Mouse (Mus musculus) right cerebral cortex, adult 2 months (tissue): ENCODE data around the gene Sfxn5.

Experiments
- DNase-seq, 2 experiments: peaks; one replicate each; pipeline ENCODE4 v3.0.0; 2021 to 2022; ENCODE audit warnings: low spot score in 2 of 2

Sfxn5 gene

DNA sequence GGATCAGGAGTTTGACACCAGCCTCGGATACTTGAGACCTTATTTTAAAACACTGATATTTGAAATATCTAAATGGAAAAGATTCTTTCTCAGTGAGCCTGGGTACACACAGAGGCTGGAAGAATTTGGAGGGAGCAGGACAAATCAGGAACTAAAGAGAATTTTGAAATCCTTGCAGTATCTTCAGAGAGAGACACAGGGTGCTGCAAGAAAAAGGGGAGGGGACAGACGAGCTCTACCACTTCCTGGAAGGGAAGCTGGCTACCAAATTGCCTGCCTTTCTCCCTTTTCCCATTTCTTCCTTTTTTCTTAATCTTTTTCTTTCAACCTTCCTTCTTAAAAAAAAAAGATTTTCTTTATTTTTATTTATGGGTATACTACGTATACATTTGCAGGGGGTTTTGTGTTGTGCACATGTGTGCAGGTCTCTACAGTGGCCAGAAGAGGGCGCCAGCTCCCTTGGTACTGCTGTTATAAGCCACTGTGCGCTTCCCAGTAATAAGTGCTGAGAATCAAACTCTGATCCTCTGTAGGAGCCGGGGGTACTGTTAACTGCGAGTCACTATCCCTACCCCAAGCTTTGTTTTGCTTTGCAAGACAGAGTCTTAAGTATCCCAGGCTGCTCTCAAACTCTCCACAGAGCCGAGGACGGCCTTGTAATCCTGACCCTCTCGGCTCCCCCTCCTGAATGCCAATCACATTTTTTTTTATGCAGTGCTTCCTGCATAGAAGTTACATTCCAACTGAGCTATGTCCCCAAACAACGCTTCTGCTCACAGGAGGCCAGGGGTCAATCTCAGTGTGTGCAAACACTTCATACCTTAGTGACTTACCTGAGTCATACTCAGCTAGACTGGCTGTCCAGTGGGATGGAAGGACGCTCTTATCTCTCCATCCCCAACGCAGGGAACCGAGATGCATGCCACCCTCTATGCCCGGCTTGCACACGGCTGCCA lies 42.1 kb downstream of the Sfxn5 start:
- DNase-seq: no peak

DNA sequence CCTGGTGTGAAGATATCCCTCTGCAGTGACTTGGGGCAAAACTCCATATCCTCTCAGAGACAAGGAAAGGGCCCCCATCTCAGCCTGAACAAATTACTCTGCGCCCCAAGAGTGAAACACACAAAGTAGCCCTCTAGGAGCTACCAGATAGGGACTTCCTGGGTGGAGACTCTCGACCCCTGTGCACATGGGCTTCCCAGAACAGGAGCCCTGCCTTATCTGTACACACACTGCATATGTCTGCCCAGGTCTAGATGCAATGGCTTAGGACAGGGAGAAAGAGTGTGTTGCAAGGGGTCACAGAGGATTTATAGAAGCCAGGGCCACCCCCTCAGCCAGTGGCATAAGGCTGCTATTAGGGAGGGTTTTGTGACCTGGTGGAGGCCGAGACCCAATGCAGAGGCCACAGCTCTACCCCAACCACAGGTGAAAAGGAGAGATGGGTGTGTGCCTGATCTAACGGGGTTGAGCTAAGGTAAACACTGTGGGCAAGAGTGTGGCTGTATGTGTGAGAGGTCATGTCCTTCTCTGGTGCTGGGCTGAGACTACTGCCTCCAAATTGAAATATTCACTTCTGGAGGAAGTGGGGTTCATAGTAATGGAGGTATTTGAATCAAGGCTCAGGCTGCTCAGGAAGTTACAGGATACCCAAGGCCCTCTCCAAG lies 44.9 kb downstream of the Sfxn5 start:
- DNase-seq: no peak

DNA sequence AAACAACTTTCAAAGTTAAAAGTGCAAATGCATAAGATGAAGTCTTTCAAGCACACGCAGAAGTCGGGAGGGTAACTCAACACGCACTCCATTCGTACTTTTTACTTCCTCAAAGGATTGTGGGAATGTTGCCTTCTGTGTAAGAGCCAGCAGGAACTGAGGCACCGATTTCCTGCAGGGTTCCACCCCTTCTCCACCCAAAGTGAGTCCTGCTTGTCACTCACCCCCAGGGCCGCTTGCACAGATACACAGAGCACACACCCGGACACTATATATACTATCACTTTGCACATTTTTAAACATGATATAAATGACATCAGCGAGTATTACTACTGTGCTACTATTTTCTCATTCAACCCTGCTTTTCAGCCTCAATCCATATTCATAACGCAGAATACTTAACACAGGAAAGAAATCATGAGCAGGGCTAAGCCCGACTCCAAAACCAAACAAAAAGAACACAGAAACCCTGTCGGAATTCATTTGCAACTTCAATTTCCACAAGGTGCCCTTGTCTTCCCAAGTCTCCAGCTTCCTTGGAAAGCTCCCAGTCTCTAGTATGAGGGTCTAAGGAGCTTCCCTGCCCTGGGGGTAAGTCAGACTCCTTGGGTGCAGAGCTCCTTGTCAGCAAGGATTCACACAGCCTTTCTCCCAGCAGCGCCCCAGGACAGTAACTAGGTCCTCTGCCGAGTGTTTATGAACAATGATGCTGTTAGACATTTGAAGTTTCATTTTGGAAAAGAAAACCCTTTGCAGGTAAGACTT lies 46.8 kb downstream of the Sfxn5 start:
- DNase-seq: no peak

DNA sequence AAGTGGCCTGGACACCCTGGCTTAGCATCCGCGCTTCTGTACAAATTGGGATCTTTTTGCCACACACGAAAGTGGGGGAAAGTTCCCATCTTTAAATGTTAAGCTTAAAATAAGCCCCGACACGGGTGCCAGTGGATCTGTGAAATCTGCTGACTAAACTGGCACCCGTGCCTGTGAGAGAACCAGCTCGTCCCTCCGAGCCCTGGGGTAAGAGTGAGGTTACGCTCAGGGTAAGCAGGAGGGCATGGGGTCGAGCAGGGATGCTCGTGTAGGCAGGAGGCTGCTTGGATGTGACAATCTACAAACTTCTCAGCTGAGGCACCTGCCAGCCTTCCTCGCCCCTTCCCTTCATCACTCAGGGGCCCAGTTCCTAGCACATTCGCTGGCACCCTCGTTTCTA lies 52.4 kb downstream of the Sfxn5 start:
- DNase-seq: peak; percentile 58 to 60

DNA sequence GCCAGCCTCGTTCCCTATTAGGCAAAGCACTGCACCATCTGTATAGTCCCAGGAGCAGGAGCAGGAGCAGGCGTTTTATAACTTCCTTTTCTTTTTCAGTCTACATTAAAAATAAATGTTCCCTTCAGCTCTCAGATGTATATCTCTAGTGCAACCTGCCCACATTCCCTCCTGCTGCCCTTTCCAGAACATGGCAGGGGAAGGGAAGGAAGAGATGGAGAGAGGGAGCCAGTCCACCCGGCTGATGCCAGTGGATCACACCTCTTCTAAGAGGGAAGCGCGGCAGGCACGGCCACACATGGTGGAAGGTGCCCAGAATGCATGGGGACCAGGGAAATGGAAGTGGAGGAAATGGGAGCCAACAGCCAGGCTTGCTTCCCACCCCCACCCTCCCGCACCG lies 56.7 kb downstream of the Sfxn5 start:
- peak; percentile 62 to 68 for DNase-seq

DNA sequence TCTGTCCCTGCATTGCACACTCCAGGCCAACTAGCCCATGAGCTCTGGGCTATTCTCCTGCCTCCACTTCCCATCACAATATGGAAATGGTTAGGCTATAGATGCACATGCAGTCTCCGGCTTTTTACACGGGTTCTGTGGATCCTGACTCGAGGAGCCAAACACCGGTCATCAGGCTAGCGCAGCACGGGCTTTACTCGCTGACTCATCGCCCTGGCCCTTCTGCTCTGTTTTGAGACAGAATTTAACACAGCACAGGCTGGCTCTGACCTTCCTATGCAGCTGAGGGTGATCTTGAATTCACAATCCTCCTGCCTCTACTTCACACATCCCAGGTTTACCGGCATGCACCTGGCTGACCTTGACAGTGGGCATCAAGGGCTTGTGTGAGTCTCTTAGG lies 60.8 kb downstream of the Sfxn5 start:
- no peak for DNase-seq

DNA sequence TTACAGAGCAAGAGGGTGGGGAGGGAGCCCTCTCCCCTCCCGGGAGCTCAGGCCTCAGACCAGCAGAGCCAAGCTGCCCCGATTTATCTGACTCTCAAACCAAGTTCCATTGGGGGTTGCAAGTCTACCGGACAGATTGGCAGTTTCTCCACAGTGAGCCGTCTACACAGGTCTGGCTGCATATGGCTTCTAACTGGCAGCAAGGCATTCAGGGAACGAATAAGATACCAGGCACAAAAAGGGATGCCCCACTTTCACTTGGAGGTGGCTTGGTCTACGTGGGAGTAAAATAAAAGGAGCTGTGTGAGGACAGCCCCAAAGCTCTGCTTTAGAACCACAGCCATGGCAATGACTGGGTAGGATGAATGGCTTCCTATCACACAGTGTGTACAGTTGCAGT lies 67.2 kb downstream of the Sfxn5 start:
- DNase-seq: peak; percentile 43 to 49

DNA sequence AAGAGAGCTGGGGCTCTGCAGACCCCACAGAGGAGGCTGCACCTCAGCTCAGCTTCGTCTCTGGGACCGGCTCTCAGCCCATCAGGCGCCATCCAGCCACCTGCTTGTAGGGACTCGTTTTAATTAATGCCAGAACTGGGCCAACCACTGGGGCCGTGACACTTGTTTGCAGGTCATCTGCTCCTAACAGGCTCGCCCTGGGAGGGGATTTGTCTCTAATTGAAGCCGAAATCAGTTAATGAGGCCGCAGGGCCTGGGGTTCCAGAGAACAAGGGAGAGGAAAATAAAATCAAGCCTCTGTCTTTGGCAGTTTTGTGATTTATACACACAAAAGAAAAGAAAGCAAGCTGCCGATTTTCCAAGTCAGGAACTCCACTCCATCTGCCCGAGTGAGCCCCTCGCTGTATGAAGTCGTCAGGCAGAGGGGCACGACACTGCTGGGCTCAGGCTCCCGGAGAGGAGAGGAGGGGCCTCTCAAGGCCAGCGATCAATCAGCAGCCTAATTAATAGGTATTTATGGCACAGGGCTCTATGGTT lies 68.2 kb downstream of the Sfxn5 start:
- no peak for DNase-seq

DNA sequence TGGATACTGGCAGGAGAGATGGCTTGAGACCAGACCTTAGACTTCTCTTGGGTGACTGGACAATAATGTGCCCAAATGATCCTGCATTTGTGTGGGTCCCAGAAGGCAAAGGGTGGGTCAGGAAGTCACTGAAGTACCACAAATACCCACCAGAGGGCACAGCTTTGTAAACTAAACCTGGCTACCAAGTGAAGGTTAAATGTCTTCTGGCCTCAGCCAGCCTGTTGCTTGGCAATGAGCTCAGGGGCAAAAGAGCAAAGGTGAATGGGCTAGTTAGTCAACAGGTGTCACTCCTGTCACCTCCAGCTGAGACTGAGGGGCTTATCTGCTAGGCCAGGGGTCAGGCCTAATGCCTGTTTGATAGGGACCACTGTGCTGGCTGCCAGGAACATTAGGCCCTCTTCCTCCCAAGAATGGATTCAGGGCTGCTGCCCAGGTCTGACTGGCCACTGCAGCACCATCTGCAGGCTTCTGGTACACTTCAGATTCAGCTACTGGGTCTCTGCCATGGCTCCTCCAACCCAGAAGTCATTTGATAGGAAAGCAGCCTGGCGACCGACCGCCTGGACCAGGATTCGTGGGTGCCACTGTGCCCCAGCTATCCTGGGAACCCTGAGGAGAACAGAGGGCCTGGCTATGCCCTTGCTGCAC lies 70.2 kb downstream of the Sfxn5 start:
- DNase-seq: no peak

DNA sequence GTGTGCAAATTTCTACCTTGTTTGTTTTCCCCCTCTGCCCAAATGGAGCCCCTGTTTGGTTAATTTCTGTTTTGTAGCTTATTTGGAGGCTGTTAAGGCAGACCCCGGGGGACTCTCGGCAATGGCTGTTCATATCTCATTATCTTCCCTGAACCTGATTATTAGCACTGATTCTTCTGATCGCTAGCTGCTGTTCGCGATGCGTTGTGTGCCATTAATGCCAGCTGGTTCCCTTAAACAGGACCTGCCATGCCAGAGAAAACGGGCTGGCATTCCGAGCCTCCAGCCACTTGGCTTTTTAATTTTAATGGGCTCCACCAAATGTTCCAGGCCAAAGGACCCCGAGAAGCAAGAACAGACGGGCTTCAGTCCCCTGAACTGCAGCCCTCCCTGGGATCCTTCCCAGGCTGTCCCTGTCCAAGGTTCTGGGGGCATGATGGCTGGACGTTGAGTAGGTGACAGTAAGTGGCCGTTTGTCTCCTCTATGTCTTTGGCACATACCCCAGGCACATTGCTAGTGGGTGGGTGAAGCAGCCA lies 74.1 kb downstream of the Sfxn5 start:
- DNase-seq: no peak

DNA sequence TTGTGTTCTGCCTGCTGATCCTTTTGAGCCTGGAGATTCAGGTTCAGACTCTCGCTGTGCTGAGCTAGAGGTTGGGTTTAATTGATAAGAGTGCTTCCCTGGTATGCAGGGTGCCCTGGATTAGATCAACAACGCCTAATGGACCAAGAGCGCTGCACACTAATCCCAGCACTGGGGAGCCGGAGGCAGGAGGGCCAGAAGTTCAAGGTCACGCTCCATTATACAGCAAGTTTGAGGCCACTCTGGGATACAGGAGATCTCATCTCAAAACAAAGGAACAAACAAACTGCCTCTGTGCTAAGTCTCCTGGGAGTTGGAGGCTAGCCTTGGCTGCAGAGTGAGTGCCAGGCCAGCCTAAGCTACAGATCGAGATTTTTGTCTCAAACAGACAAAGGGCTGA lies 77.6 kb downstream of the Sfxn5 start:
- no peak for DNase-seq

DNA sequence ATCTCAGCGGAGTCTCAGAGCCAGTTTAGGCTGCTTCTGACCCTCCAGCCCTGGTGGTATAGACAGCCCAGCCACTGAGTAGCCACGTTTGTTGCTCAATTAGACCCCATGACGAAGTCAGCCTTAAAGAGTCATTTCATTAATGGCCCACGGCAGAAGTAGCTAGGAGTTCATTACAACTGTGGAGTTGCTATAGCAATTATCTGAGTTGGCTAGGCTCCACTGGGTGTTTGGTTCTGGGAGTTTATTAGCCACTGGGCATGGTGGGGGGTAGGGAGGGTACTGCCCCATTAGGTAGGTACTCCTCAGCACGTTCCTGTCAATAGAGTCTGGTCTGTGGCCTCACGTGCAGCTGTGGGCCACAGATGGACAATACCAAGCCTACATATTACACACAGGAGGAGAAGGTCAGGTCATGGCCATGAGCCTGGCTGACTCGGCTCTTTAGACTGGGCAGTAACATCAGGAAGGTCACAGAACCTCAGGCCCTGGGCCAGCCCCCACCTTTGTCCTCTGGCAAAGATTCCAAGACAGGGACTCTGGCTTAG lies 79.2 kb downstream of the Sfxn5 start:
- no peak for DNase-seq

DNA sequence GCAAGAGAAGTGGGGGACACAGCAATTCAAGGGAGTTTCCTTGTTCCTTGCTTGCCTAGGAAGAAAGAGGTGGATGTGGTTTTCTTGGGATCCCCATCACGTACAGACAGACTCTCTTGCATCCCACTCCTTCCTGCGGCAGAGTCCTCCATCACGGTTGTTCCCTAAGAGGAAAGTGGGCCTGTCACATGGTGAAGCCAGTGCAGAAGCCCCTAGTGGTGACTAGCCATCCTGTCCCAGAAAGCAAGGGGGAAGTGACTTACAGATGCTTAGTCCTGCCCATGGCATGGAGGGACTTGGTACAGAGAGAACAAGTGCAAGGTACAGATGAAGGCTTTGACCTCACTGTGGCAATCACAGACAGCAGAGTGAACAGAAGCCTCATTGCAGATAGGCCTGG lies 79.9 kb downstream of the Sfxn5 start:
- no peak for DNase-seq

DNA sequence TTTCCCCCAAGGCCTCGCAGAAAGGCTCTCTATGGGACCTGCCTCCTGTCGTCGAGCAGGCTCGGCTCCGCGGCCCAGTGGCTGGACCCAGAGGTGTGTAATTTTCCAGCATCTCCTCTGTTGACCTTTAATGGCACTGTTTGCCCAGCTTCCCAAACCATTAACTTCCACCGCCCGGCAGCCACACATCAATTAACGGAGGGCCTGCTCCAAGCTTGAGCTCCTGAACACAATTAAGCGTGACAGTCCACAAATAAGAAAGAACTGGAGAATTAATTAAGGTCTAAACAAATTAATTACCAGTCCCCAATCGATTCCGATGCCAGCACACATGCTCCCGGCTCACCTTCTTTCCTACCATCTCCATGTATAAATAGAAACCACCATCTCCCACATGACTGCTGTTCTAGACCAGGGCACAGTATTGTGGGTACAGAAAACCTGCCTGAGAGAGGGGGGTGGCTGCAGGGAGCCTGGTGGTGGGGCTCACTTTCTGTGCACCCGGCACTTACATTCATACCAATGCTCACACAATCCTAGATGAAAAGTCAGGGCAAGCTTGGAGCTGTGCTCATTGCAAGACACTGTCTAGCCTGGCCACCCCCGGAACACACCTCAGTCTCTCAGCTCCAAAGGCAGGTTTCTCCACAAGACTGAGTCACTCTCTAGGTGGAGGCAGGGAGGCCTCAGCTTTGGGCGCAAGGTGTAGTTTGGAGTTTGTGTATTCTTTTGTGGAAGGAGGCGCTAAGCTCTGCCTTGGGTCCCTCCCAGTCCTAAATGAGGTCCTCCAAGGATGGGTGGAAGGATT lies 80.8 kb downstream of the Sfxn5 start:
- DNase-seq: peak in 1 of 2 experiments; percentile 41

DNA sequence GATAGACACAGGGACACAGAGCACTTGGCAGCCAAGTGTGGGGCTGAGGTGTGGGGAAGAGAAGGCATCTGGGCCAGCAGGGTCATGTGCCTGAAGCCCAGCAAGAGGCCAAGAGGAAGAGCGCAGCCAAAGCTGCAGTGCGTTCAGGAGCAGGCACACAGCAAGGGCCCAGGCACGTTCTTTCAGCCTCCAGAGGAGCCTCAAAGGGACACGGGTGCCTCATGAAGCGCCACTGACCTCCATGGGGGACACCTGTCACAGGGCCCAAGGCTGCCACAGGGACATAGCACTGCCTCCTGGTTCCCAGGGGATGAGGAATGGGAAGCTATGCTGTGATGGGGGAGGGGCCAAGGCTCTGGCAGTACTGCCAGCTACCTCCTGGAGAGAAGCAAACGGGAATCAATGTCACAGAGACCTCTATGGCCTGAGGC lies 82.4 kb downstream of the Sfxn5 start:
- no peak for DNase-seq

DNA sequence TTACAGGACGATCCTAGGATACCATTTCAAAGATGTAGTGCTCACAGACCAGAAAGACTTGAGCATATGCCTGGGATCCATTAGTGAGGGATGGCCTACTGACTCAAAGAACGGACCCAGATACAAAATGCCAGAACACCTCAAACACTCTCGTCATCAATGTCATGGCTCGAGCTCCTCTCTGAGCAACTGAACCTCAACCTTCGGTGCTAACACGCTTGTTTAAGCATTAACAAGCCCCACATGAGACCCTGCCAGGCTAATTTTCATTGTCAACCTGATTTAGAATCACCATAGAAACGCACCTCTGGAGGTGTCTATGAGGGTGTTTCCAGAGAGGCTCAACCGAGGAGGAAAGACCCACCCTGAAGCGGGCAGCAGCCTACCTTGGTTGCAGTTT lies 83.4 kb downstream of the Sfxn5 start:
- no peak for DNase-seq

DNA sequence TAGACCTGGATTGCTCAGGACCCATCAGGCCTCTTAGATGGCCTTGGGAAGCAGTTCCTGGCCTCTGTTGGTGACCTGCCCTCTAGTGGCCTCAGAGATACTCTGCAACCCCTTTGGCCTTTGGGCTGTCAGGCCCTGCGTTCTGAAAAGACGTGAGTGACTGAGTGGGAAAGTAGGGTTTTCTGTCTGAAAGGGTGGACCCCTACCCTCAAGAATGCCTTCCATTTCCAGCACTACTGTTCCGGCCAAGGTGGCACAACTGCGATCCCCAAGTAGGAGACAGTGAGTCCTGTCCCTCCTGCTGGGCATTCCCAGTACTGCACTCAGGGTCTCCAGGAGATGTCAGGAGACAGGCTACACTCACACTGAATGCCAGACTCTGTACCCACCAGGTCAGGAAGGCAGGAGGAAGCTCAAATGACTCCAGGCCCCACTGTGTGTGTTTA lies 94.2 kb downstream of the Sfxn5 start:
- peak; percentile 55 to 59 for DNase-seq

DNA sequence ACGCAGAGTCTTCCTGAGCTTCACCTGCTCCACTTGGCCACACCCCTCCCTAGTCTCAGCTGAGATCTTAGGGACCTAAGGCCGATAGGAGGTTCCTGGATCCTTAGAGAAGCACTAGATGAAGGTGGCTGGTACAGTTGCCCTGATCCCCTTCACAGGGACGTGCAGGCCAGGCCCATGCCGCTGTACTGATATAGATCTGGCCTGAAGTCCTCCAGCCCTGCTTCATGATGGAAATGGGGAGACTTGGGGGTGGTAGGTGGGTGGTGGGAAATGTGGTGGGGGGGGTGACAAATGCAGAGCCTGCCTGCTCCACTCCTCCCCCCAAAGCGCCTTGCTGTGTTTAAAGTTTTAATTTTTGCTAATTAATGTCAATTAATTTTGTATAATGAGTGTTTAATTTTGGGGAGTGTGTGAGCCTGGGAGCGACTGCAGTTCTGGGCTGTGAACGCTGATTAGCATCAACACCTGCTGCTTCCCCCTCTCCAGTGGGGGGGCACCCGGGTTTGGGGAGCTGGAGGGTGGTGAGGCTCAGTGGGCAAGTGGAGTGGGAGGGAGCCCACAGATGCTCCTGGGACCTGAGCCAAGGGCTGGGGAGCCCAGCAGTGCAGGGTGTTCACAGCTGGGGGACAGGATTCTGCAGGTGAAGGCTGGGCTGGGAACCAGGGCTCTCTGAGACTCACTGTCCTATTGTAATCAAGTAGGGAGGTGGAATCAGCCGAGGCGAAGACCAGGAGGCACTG lies 95.5 kb downstream of the Sfxn5 start:
- DNase-seq: peak; percentile 57 to 59

DNA sequence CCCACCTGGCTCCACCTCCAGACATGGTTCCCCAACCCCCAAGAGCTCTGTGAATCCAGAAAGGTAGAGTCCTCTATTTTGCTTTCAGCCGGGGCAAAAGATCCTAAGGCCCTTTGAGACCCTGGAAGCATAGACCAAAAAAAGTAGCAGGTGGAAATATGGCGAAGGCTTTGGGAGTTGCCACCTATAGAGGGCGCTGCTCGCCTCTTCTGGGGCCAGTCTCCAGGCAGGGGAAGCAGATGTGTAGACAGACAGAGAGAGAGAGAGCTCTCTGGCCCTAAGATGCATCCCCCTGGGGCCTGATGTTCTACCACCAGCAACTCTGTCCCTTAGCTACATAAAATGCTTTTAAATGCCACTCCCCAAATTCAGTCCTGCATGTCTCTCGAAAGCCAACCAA lies 96.2 kb downstream of the Sfxn5 start:
- DNase-seq: peak; percentile 57 to 60
